ENCODE assay signal across 11 mouse cellular contexts in the genomic region with DNA sequence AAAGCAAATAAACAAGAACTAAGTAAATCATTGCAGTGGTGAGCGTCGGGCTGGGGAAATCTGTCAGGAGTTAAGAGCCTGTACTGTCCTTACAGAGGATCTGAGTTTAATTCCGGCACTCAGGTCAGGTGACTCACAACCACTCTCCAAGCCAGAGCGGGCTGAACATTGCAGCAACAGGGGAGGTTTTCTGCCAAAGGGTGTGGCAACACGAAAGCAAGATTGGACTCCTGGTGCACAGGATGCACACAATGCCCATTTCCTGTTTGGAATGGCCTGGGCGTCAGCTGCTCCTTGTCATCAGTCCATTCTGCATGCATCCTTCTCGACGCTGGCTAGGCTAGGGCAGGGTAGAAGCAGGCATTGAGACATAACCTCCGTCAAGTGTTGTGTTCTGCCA. TPM values are rescaled to one million over a fixed set of nuclear protein-coding genes. Genes with fewer than 3 reads are reported as not detected.
A peak's percentile ranks its signal among the peaks of the same experiment; 100 is the strongest.
DNase-seq lines count a peak whose midpoint lies in the region; ATAC-seq lines count a peak whose summit lies in the region.
"Had no signal": no experiment of that assay in that cellular context is flagged by ENCODE, and none has a peak within 500 bp of the region (broad histone marks: within the 10 kb centered on the region; RNA-seq: fewer than 3 reads in every experiment).

No protein-coding gene starts in this region.

- H3K4me3 ChIP-seq in heart, embryonic 11.5 days (ENCODE audit: low read depth, low read length) = no peak overlapping the region

- no peaks in the 10 kb centered on the region for H3K27me3 ChIP-seq in heart, embryonic 11.5 days (ENCODE audit: control insufficient read depth, insufficient read depth, low read length)

- ATAC-seq in heart, embryonic 11.5 days (replicated peaks; ENCODE audit: insufficient number of reproducible peaks, low FRiP score, low TSS enrichment) = no peak
- peak; percentile 54 for ATAC-seq in megakaryocyte progenitor cell, adult 5-6 weeks (replicated peaks; ENCODE audit: poor library complexity)

- H3K4me1 ChIP-seq in heart, embryonic 11.5 days (ENCODE audit: control insufficient read depth, insufficient read depth, low read length) = peaks cover 68% of the 10 kb centered on the region

- H3K4me2 ChIP-seq in heart, embryonic 11.5 days = no peak overlapping the region

- H3K9ac ChIP-seq in heart, embryonic 11.5 days (ENCODE audit: low read depth, low read length) = no peak overlapping the region

- intact Hi-C loops in heart, postnatal 25 days (cut with DNase I) = no loop called here
- intact Hi-C loops in left cerebral cortex, postnatal 36 days (cut with DNase I) = no loop called here

- H3K36me3 ChIP-seq in heart, embryonic 11.5 days (ENCODE audit: control insufficient read depth, insufficient read depth, low read length) = no peaks in the 10 kb centered on the region

- no peak overlapping the region for H3K27ac ChIP-seq in heart, embryonic 11.5 days (ENCODE audit: low read depth, low read length)
- H3K27ac ChIP-seq: macrophage had no signal

- peak; percentile 77 to 80 for DNase-seq in heart, adult 18-20 months
- peak; percentile 65 for DNase-seq in ZHBTc4 (ENCODE audit: low read depth, low spot score)
- DNase-seq in heart, postnatal 25 days (ENCODE audit: low spot score) = peak; percentile 24
- no peak for DNase-seq in left cerebral cortex, postnatal 36 days (ENCODE audit: low spot score in 2 of 2)
- DNase-seq in thymus, adult 18-20 months = no peak
- DNase-seq in embryo, embryonic 11 days = no peak
- DNase-seq: right cerebral cortex, adult 18-20 months had no signal

- 39% methylated on average over 9 of the region's 9 CpGs for WGBS in heart, embryonic 11.5 days (ENCODE audit: insufficient replicate concordance)

- H3K9me3 ChIP-seq in heart, embryonic 11.5 days (replicated peaks; ENCODE audit: control insufficient read depth, low read length) = no peaks in the 10 kb centered on the region

RNA-seq across cellular contexts. Expression of a gene that starts 31.6 kb away (rescaled TPM):
- 10 to 100 TPM; 20.7 to 25.1 TPM for total RNA-seq in heart, adult 18-20 months (2021)
- 13.7 and 15.7 TPM in 2 replicates for polyA plus RNA-seq in heart, embryonic 11.5 days (2014; fragmentation: Nextera tagmentation; extraction: Ambion mirVana)
- total RNA-seq in heart, postnatal 25 days (2021) = 10 to 100 TPM; 19.3 to 23.0 TPM
- 17.4 and 17.8 TPM in 2 replicates for total RNA-seq in megakaryocyte progenitor cell, adult 5-6 weeks (2015)
- 20.2 and 25.5 TPM in 2 replicates for total RNA-seq in megakaryocyte progenitor cell, adult 5-6 weeks (2017)
- 10 to 100 TPM; 25.2 to 30.1 TPM for total RNA-seq in left cerebral cortex, postnatal 36 days (2021)

RNA-seq across cellular contexts. Expression of a gene that starts 32.0 kb away (rescaled TPM):
- 10 to 100 TPM; 10.9 to 12.9 TPM for total RNA-seq in heart, adult 18-20 months (2021)
- polyA plus RNA-seq in heart, embryonic 11.5 days (2014; fragmentation: Nextera tagmentation; extraction: Ambion mirVana) = 7.5 and 8.2 TPM in 2 replicates
- 10 to 100 TPM; 10.0 to 10.5 TPM for total RNA-seq in heart, postnatal 25 days (2021)
- total RNA-seq in megakaryocyte progenitor cell, adult 5-6 weeks (2015) = 7.8 and 8.3 TPM in 2 replicates
- 2.4 and 8.2 TPM in 2 replicates for total RNA-seq in megakaryocyte progenitor cell, adult 5-6 weeks (2017)
- 10 to 100 TPM; 14.2 to 15.4 TPM for total RNA-seq in left cerebral cortex, postnatal 36 days (2021)

RNA-seq across cellular contexts. Expression of a gene that starts 47.8 kb away (rescaled TPM):
- under 1 TPM; 0.27 to 0.41 TPM for total RNA-seq in heart, adult 18-20 months (2021)
- polyA plus RNA-seq in heart, embryonic 11.5 days (2014; fragmentation: Nextera tagmentation; extraction: Ambion mirVana) = 0.13 TPM in 1 of 2 replicates, not detected in the other
- under 1 TPM; 0.10 to 0.34 TPM for total RNA-seq in heart, postnatal 25 days (2021)
- not detected in 2 replicates for total RNA-seq in megakaryocyte progenitor cell, adult 5-6 weeks (2015)
- total RNA-seq in megakaryocyte progenitor cell, adult 5-6 weeks (2017) = not detected in 2 replicates
- 10 to 100 TPM; 38.6 to 42.5 TPM for total RNA-seq in left cerebral cortex, postnatal 36 days (2021)
- total RNA-seq: hematopoietic stem cell, adult 5-6 weeks had no signal
- polyA plus RNA-seq: macrophage had no signal

RNA-seq across cellular contexts. Expression of a gene that starts 56.1 kb away (rescaled TPM):
- 1 to 10 TPM; 7.7 to 9.1 TPM for total RNA-seq in heart, adult 18-20 months (2021)
- polyA plus RNA-seq in heart, embryonic 11.5 days (2014; fragmentation: Nextera tagmentation; extraction: Ambion mirVana) = 26.4 and 31.1 TPM in 2 replicates
- 10 to 100 TPM; 10.1 to 12.9 TPM for total RNA-seq in heart, postnatal 25 days (2021)
- total RNA-seq in megakaryocyte progenitor cell, adult 5-6 weeks (2015) = 51.4 TPM in 2 replicates
- total RNA-seq in megakaryocyte progenitor cell, adult 5-6 weeks (2017) = 44.7 and 49.4 TPM in 2 replicates
- 10 to 100 TPM; 76.4 to 82.8 TPM for total RNA-seq in left cerebral cortex, postnatal 36 days (2021)

RNA-seq across cellular contexts. Expression of a gene that starts 57.6 kb away (rescaled TPM):
- 10 to 100 TPM in 1 of 2 experiments, 1 to 10 TPM in 1; 9.8 to 10.1 TPM for total RNA-seq in heart, adult 18-20 months (2021)
- polyA plus RNA-seq in heart, embryonic 11.5 days (2014; fragmentation: Nextera tagmentation; extraction: Ambion mirVana) = 10.0 and 12.0 TPM in 2 replicates
- 1 to 10 TPM; 7.9 to 8.2 TPM for total RNA-seq in heart, postnatal 25 days (2021)
- 9.1 and 9.8 TPM in 2 replicates for total RNA-seq in megakaryocyte progenitor cell, adult 5-6 weeks (2015)
- total RNA-seq in megakaryocyte progenitor cell, adult 5-6 weeks (2017) = 14.2 and 19.1 TPM in 2 replicates
- 10 to 100 TPM; 14.2 to 22.5 TPM for total RNA-seq in left cerebral cortex, postnatal 36 days (2021)

Comparison
In these comparisons a context has a peak if more than half of its experiments do, and no peak if none do; other contexts are left out.
1. DNase-seq: peak in heart, adult 18-20 months (2 of 2), ZHBTc4 (single experiment) and heart, postnatal 25 days (single experiment); none in left cerebral cortex, postnatal 36 days (0 of 2), thymus, adult 18-20 months (0 of 2) and embryo, embryonic 11 days (single experiment).
2. RNA of a gene that starts 47.8 kb away (total RNA-seq): 38.6 to 42.5 TPM in left cerebral cortex, postnatal 36 days; 0.27 to 0.41 TPM in heart, adult 18-20 months, 0.10 to 0.34 TPM in heart, postnatal 25 days and not detected in megakaryocyte progenitor cell, adult 5-6 weeks; every median in the first group is over 10 times any median in the second.